Mouse (Mus musculus) monocyte, adult 2 months (primary cell): Measurements from ENCODE around the gene Eif4g1.

ENCODE experiments used
- DNase-seq, 2 experiments: peaks; one replicate each; pipeline ENCODE4 v3.0.0; 2022; ENCODE audit warnings: low spot score in 2 of 2, low read depth in 1 of 2

The Eif4g1 gene

DNA sequence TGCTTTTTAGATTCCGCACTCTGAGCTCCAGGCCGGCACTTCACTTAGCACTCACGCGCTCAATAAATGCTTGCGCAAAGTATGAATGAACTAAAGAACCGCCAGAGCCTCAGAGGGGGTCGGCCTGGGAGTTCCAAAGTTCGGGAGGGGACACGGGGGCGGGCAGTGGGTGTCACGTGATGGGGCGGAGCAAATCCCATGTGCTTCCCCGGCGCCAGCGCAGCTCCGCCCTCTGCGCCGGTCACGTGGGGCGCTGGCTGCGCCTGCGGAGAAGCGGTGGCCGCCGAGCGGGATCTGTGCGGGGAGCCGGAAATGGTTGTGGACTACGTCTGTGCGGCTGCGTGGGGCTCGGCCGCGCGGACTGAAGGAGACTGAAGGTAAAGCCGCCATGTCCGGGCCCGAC lies 4.4 kb downstream of the Eif4g1 start:
- peak; percentile 74 to 88 for DNase-seq

GRCm38 (mm10) chr16:20672965-20673705 lies 5.0 kb downstream of the Eif4g1 start:
- DNase-seq = peak in 1 of 2 experiments; percentile 24

GRCm38 (mm10) chr16:20673706-20674303 lies 5.7 kb downstream of the Eif4g1 start:
- no peak for DNase-seq

GRCm38 (mm10) chr16:20675213-20675612 lies 7.1 kb downstream of the Eif4g1 start:
- no peak for DNase-seq

GRCm38 (mm10) chr16:20676702-20677101 lies 8.6 kb downstream of the Eif4g1 start:
- no peak for DNase-seq

GRCm38 (mm10) chr16:20677380-20677779 lies 9.3 kb downstream of the Eif4g1 start:
- DNase-seq = no peak

- DNase-seq = peak; percentile 28 to 33
These were observed 10.0 kb downstream of the Eif4g1 start for GRCm38 (mm10) chr16:20677974-20678675.

- no peak for DNase-seq
These were observed 22.7 kb downstream of the Eif4g1 start for GRCm38 (mm10) chr16:20690774-20691173.

DNA sequence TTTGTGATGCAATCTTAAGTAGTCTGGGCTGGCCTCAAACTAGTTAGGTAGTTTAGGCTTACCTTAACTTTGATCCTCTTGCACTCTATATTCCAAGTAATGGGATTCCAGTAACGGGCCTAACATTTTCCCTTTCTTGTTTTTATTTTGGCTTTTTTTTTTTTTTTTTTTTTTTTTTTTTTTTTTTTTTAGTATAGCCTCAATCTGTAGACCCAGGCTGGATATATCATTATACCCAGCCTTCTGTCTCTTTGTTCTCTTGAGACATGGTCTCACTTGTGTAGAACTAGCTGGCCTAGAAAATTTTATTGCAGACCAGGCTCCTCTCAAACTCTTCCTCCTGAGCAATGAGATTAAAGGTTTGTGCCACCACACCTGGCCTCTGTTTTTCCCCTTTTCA lies 23.5 kb downstream of the Eif4g1 start:
- no peak for DNase-seq

- no peak for DNase-seq
These were observed 24.3 kb downstream of the Eif4g1 start for GRCm38 (mm10) chr16:20692241-20692965.

DNA sequence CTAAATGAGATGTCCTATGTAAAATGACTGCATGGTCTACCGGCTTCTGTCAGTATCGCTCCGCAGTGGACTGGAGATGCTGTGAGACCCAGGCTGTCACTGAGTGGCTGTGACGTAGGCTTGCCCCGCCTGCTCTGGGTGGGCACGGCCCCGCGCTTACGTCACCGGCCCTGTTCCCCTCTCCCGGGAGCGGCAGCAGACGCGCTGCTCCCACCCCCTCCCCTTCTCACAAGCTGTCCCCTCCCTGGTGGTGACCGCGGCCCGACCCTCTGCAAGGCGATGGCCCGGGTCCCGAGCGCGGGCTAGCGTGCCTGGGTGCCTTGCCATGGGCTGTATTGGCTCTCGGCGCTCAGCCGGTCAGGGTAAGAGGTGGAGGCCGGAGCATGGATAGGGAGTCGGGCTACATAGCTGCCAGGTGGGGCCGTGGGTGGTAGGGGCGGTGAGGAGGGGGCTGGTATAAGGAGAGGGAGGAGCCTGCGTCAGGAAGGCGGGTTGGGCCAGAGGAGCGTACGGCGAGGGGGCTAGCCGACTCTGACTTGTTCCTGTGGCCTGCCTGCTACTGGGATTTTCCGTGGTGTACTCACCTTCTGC lies 25.1 kb downstream of the Eif4g1 start, which contains the start of gene Fam131a:
Gene Fam131a, plus strand, starts transcription at position 131 of the 591 bp plus-strand sequence.
- DNase-seq = peak in 1 of 2 experiments; percentile 57

DNA sequence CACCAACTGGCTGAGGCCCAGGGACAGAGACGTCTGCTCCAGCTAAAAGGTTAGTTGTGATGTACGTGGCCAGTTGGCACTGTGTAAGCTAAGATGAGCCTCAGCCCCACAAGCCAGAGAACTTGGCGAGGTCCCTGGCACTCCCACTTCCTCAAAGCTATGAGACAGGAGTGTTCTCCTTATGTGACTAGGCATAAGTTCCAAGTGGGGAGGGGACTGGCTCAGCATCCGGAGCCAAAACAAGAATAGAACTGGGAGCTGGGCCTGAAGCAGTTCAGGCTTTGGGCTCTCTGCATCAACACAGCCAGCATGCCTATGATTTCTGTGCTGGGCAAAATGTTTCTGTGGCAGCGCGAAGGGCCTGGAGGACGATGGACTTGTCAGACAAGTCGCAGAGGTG lies 26.7 kb downstream of the Eif4g1 start:
- no peak for DNase-seq

DNA sequence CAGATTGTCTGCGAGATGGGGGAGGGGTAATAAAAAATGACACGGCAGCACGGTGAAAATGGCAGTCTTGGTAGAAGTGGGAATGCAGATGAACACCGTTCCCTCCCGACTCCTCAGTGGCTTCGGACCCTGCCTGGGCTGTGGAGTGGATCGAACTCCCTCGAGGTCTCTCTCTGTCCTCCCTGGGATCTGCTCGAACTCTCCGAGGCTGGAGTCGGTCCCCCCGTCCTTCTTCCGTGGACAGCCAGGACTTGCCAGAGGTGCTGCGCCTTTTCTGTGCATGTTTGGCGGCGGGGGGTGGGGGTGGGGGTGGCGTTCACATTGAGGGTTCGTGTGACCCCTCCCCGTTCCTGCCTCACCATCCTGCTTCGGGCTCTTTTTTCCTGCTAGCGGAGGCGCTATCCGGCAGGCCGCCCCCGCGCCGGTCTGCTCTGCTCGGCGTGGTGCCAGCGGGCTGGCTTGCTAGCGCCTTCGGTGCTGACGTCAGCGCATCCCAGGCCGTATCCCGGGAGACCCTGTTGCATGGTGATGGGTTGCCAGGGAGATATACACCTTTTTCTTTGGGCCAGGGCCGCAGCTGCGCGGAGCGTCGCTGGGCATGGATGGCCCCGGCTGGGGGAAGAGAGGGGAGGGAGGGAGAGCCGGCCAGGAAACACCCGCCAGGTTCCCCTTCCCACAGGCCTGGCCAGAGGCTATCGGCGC lies 27.7 kb downstream of the Eif4g1 start:
- no peak for DNase-seq

- DNase-seq = no peak
These were observed 31.2 kb downstream of the Eif4g1 start for GRCm38 (mm10) chr16:20699266-20699665.

GRCm38 (mm10) chr16:20700036-20700435 lies 31.9 kb downstream of the Eif4g1 start:
- no peak for DNase-seq

- DNase-seq = no peak
These were observed 33.2 kb downstream of the Eif4g1 start for GRCm38 (mm10) chr16:20701316-20701715.

GRCm38 (mm10) chr16:20701729-20702521 lies 33.8 kb downstream of the Eif4g1 start:
- DNase-seq = no peak

GRCm38 (mm10) chr16:20702522-20702893 lies 34.4 kb downstream of the Eif4g1 start:
- no peak for DNase-seq

DNA sequence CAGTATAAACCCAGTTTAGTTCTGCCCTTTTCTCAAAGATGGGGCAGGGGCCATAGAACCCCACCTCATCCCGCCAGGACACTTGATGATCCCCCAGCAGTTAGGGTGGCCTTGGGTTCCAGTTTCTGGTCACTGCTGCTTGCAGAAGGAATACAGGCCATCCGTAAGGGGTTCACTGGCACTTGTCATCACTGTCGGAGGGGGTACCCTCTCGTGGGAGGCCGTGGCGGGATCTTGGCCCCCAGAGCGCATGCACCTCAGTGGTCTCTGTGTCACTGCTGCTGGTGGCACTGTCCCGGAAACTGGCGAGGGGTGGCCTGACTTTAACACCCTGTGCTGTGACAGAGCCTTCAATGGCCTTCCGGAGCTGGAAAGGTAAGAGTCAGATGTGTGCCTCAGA lies 35.0 kb downstream of the Eif4g1 start:
- DNase-seq = no peak
